Mouse (Mus musculus) megakaryocyte, embryonic 14.5 days (primary cell): ENCODE results near the gene Comtd1. TPM values are rescaled to one million over a fixed set of nuclear protein-coding genes. Genes with fewer than 3 reads are reported as not detected.

Experiments used
- H3K27me3 ChIP-seq: replicated peaks from 2 replicates; pipeline ENCODE3; 2012; ENCODE audit warnings: inconsistent platforms
- H3K36me3 ChIP-seq: replicated peaks from 2 replicates; pipeline ENCODE3; 2012; ENCODE audit warnings: low read length, inconsistent platforms, mixed read lengths
- H3K4me1 ChIP-seq: 2 replicates; pipeline ENCODE4 v1.6.1; 2012; ENCODE audit warnings: inconsistent platforms
- H3K4me3 ChIP-seq: replicated peaks from 2 replicates; pipeline ENCODE3; 2012; ENCODE audit warnings: moderate library complexity, mild to moderate bottlenecking, inconsistent platforms
- H3K9me3 ChIP-seq: 2 replicates; pipeline ENCODE4 v1.6.1; 2012; ENCODE audit warnings: inconsistent platforms
- FLI1 ChIP-seq: IDR thresholded peaks from 2 replicates; pipeline ENCODE4 v1.6.1; 2012; ENCODE audit warnings: low read length, inconsistent platforms, mixed read lengths
- GATA1 ChIP-seq: IDR thresholded peaks from 3 replicates; pipeline ENCODE4 v1.6.1; 2012; ENCODE audit warnings: mixed read lengths, low read length, inconsistent platforms, borderline replicate concordance
- polyA plus RNA-seq: library from polyadenylated mRNA; stranded (reverse); fragments of >175 nt; gene quantifications from 2 replicates; pipeline ENCODE4 v1.2.3, GENCODE M21; 2012; ENCODE audit warnings: low replicate concordance; ENCODE audit not compliant: insufficient read depth

The Comtd1 gene
- polyA plus RNA-seq, 1 experiment, result 44.1 TPM

- H3K9me3 ChIP-seq, result no peaks in the 10 kb centered on the region
- H3K27me3 ChIP-seq, result no peaks in the 10 kb centered on the region
- no peaks in the 10 kb centered on the region for H3K36me3 ChIP-seq
- TF ChIP-seq FLI1 (no peak), GATA1 (no peak)
- no peak overlapping the region for H3K4me3 ChIP-seq
- H3K4me1 ChIP-seq, result peaks cover 71% of the 10 kb centered on the region
Measured at GRCm38 (mm10) chr14:21816255-21816654, 32.5 kb downstream of the Comtd1 start.

GRCm38 (mm10) chr14:21814606-21815005, 34.2 kb downstream of the Comtd1 start:
- H3K4me3 ChIP-seq, result no peak overlapping the region
- H3K36me3 ChIP-seq, result no peaks in the 10 kb centered on the region
- H3K4me1 ChIP-seq, result peaks cover 57% of the 10 kb centered on the region
- TF ChIP-seq GATA1, result no peak
- TF ChIP-seq FLI1, result no peak
- H3K27me3 ChIP-seq, result no peaks in the 10 kb centered on the region
- no peaks in the 10 kb centered on the region for H3K9me3 ChIP-seq

DNA sequence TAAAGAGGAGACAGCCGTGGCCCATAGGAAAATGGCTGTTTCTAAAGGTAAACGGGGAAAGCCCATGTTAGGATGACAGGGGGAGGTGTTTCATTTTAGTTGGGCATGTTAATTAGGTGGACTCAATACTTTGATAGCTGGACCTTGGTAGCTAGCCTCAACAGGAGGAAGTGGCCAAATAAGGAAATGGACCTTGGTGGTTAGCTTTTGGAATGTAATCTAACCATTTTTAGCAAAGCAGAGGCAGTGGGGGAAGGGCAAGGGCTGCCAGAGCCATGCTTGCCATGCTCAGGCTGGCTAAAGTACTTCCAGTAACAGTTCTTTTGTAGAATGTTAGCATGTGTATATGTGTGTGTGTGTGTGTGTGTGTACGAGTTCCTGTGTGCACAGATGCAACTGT, 34.9 kb downstream of the Comtd1 start:
- H3K27me3 ChIP-seq, result no peaks in the 10 kb centered on the region
- H3K36me3 ChIP-seq, result no peaks in the 10 kb centered on the region
- H3K4me1 ChIP-seq, result peaks cover 55% of the 10 kb centered on the region
- H3K4me3 ChIP-seq, result peak overlapping the region; percentile 29
- H3K9me3 ChIP-seq, result no peaks in the 10 kb centered on the region
- TF ChIP-seq GATA1 (no peak), FLI1 (no peak)

DNA sequence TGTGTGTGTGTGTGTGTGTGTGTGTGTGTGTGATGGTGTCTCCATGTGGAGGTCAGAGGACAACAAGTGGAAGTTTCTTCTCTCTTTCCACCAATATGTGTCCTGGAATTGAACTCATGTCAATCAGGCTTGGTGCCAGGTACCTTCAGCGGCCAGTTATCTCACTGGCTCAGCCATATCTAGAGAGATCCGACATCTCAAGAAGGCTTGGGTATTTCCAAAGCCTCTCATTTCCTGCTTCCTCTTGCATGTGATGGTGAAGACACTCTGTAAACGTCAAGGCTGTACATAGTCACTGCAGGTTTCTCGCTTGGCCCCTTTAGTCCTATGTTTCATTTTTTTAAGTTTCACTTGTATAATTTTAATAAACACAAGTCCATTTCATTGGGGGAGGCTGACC, 35.6 kb downstream of the Comtd1 start:
- TF ChIP-seq GATA1, result no peak
- no peak for TF ChIP-seq FLI1
- no peaks in the 10 kb centered on the region for H3K27me3 ChIP-seq
- no peaks in the 10 kb centered on the region for H3K9me3 ChIP-seq
- no peak overlapping the region for H3K4me3 ChIP-seq
- H3K4me1 ChIP-seq, result peaks cover 50% of the 10 kb centered on the region
- H3K36me3 ChIP-seq, result no peaks in the 10 kb centered on the region

DNA sequence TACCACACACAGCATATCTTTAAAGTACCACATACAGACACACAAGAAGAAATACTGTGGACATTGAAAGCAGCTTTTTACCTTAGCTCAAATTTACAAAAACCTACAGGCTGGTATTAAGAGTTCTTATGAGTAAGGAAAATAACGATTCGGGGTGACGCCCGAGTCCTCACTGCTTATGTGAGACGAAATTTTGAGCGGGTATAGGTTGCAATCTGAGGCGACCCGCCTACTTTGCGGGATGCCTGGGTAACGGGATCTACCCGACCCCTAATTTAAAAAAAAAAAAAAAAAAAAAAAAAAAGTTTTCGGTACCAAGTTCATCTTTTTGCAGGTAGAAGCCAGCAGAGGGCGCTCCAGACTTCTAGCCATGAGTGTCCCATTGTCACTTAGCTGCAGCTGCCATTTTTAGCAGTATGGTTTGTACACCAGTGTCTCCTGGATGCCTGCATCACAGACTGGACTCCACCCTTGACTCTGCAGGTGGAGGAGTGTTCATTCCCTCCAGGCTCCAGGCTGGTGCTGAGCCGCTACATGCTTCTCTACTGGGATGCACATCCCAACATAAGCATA, 36.1 kb downstream of the Comtd1 start:
- H3K27me3 ChIP-seq, result no peaks in the 10 kb centered on the region
- H3K36me3 ChIP-seq, result no peaks in the 10 kb centered on the region
- peaks cover 52% of the 10 kb centered on the region for H3K4me1 ChIP-seq
- peak overlapping the region; percentile 59 for H3K4me3 ChIP-seq
- no peaks in the 10 kb centered on the region for H3K9me3 ChIP-seq
- TF ChIP-seq FLI1 (no peak), GATA1 (no peak)

DNA sequence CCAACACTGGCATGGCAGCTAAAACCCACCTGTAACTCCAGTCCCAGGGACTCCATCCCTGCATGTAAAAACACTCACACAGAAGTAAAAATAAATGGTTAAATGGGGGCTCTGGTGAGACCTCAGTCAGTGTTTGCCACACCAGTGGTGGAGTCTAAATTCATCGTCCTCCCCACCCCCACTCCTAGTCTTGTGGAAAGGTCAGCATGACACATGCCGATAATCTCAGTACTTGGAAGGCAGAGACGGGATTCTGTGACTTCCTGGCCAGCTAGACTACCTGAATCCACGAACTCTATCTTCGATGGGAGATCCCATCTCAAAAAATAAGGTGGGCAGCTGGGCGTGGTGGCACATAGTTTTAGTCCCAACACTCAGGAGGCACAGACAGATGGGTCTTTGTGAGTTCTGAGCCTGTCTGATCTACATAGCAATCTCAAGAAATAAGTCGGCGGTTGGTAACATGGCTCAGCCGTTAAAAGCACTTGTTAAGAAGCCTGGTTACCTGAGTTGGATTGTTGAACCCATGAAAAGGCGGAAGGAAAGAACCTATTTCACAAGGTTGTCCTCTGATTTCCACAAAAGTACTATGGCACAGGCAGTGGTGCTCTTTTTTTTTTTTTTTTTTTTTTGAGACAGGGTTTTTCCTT, 36.9 kb downstream of the Comtd1 start:
- Histone ChIP-seq H3K36me3 (no peaks in the 10 kb centered on the region), H3K9me3 (no peaks in the 10 kb centered on the region), H3K27me3 (no peaks in the 10 kb centered on the region), H3K4me1 (peaks cover 57% of the 10 kb centered on the region), H3K4me3 (no peak overlapping the region)
- no peak for TF ChIP-seq FLI1
- no peak for TF ChIP-seq GATA1

GRCm38 (mm10) chr14:21811301-21811700, 37.5 kb downstream of the Comtd1 start:
- H3K4me1 ChIP-seq, result peaks cover 56% of the 10 kb centered on the region
- H3K9me3 ChIP-seq, result no peaks in the 10 kb centered on the region
- TF ChIP-seq GATA1, result no peak
- no peak for TF ChIP-seq FLI1
- no peaks in the 10 kb centered on the region for H3K36me3 ChIP-seq
- no peak overlapping the region for H3K4me3 ChIP-seq
- no peaks in the 10 kb centered on the region for H3K27me3 ChIP-seq

DNA sequence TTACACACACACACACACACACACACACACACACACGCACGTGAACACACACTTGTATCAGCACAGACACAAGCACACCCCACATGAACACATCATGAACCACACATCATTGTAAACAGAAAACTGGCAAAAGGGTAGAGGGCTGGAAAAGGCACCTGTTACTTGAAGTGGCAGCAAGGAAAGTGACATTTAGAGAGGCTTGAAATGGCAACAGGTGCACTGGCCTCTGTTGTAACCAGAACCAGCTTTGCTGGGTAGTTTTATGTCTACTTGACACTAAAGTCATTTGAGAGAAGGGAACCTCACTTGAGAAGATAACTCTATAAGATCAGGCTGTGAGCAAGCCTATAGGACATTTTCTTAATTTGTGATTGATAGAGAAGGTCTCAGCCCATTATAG, 39.4 kb downstream of the Comtd1 start:
- Histone ChIP-seq H3K4me1 (peaks cover 45% of the 10 kb centered on the region), H3K9me3 (no peaks in the 10 kb centered on the region), H3K36me3 (no peaks in the 10 kb centered on the region)

GRCm38 (mm10) chr14:21808208-21808922, 40.4 kb downstream of the Comtd1 start:
- Histone ChIP-seq H3K9me3 (no peaks in the 10 kb centered on the region), H3K36me3 (no peaks in the 10 kb centered on the region), H3K4me3 (no peak overlapping the region), H3K27me3 (no peaks in the 10 kb centered on the region), H3K4me1 (peaks cover 35% of the 10 kb centered on the region)
- no peak for TF ChIP-seq GATA1
- TF ChIP-seq FLI1, result no peak

More for the DNA sequence above, 39.4 kb downstream of the Comtd1 start:
- Histone ChIP-seq H3K27me3 (no peaks in the 10 kb centered on the region), H3K4me3 (no peak overlapping the region)
- TF ChIP-seq FLI1 (no peak), GATA1 (no peak)

DNA sequence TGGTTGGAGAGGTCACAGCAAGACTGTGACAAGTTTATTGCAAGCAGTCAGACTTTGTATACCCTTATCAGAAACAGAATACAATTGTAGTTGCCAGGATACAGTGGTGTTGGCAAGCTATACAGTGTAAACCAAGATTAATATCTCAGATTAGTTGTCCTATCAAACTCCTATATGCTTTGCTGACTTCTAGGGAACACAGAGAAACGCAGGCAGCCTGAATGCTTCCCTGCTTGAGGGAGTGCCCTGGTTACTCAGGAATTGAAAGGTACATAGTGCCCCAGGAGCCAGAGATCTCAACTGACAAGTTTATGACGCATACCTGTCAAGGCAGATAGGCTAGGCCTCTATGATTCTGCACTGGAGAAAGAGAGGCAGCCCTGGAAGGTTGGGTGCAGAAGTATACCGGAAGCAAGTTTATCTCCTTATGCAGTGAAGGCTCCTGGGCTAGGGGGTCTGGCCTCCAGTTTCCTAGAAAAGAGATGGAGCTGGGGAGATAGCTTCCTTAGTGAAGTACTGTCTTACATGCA, 42.1 kb downstream of the Comtd1 start:
- Histone ChIP-seq H3K4me3 (no peak overlapping the region), H3K9me3 (no peaks in the 10 kb centered on the region), H3K36me3 (peaks cover 4% of the 10 kb centered on the region), H3K27me3 (no peaks in the 10 kb centered on the region), H3K4me1 (peaks cover 26% of the 10 kb centered on the region)
- TF ChIP-seq FLI1 (no peak), GATA1 (no peak)

DNA sequence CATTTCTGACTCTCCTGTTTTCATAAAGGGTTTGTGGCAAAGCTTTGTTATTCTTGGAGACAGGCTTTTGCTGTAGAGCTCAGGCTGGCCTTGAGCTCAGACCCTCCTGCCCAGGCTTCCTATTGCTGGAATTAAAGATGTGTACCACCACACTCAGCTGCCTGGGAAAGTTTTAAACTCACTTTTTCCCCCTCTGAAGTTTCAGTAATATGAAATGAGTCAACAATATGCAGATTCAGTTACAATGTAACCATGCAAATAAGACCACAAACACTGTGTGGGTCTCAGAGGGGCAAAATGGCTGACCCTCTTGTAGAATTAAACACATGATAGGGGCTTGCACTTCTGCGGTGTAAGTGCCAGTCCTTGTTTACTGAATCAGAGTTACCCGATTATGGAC, 42.6 kb downstream of the Comtd1 start:
- Histone ChIP-seq H3K27me3 (no peaks in the 10 kb centered on the region), H3K36me3 (peaks cover 4% of the 10 kb centered on the region), H3K4me3 (no peak overlapping the region), H3K9me3 (no peaks in the 10 kb centered on the region), H3K4me1 (peaks cover 21% of the 10 kb centered on the region)
- TF ChIP-seq FLI1, result no peak
- no peak for TF ChIP-seq GATA1
